Mouse (Mus musculus) hindbrain, postnatal 0 days (tissue): ENCODE data around the gene Acr. TPM values are rescaled to one million over a fixed set of nuclear protein-coding genes. Genes with fewer than 3 reads are reported as not detected.

ENCODE experiments used
- ATAC-seq: fragments of 200-750 bp; cut with Nextera tagmentation; 2 replicates; pipeline ENCODE4 v1.8.0; 2017; ENCODE audit warnings: mild to moderate bottlenecking, moderate TSS enrichment, moderate library complexity
- DNase-seq: peaks from one replicate; pipeline ENCODE4 v3.0.0-alpha.2; 2015; ENCODE audit warnings: low spot score
- H3K27ac ChIP-seq: fragments of 300-500 bp; sonication (generic); 2 replicates; pipeline ENCODE4 v1.5.1; 2014; ENCODE audit warnings: mild to moderate bottlenecking
- H3K27me3 ChIP-seq: fragments of 300-500 bp; sonication (generic); 2 replicates; pipeline ENCODE4 v1.6.1; 2014; ENCODE audit warnings: low read length, mixed read lengths; ENCODE audit not compliant: insufficient read depth
- H3K36me3 ChIP-seq: fragments of 300-500 bp; sonication (generic); 2 replicates; pipeline ENCODE4 v1.6.1; 2014; ENCODE audit warnings: low read length, mixed read lengths; ENCODE audit not compliant: insufficient read depth
- H3K4me1 ChIP-seq: fragments of 300-500 bp; sonication (generic); 2 replicates; pipeline ENCODE4 v1.6.1; 2014; ENCODE audit warnings: antibody characterized with exemption, low read length, mixed read lengths; ENCODE audit not compliant: insufficient read depth
- H3K4me2 ChIP-seq: fragments of 300-500 bp; sonication (generic); 2 replicates; pipeline ENCODE4 v1.6.1; 2014; ENCODE audit warnings: low read depth, mild to moderate bottlenecking, low read length, moderate library complexity, mixed read lengths
- H3K4me3 ChIP-seq: fragments of 300-500 bp; sonication (generic); 2 replicates; pipeline ENCODE4 v1.5.1; 2014; ENCODE audit warnings: low read length
- H3K9ac ChIP-seq: fragments of 300-500 bp; sonication (generic); replicated peaks from 2 replicates; pipeline ENCODE4 v1.6.1; 2014; ENCODE audit warnings: mild to moderate bottlenecking, low read length, moderate library complexity, mixed read lengths
- H3K9me3 ChIP-seq: fragments of 300-500 bp; sonication (generic); 2 replicates; pipeline ENCODE4 v1.6.1; 2016; ENCODE audit warnings: low read length, mixed read lengths
- CTCF ChIP-seq: IDR thresholded peaks from 2 replicates; pipeline ENCODE4 v1.5.1; 2016; ENCODE audit warnings: antibody characterized with exemption, control low read depth, low read depth
- WGBS: fragments of 180-500 bp; shearing (Covaris S2); extraction: QIAGEN DNeasy Blood & Tissue Kit; methylation state at CpG from one replicate; pipeline ENCODE4 v1.1.7; 2014; 5-methylcytosine and 5-hydroxymethylcytosine counted together
- polyA plus RNA-seq: library from polyadenylated mRNA; unstranded; fragments of >200 nt; fragmentation: Nextera tagmentation; extraction: Ambion mirVana; gene quantifications from 2 replicates; pipeline ENCODE4 v1.2.1, GENCODE M21; 2015
- total RNA-seq: library from RNA; depleted of rRNA; stranded (reverse); fragments of >200 nt; gene quantifications from 2 replicates; pipeline ENCODE4 v1.2.3, GENCODE M21; 2014

Acr gene
- total and polyA plus RNA-seq, 2 experiments from 2014 or later = 2.1 to 2.4 TPM

DNA sequence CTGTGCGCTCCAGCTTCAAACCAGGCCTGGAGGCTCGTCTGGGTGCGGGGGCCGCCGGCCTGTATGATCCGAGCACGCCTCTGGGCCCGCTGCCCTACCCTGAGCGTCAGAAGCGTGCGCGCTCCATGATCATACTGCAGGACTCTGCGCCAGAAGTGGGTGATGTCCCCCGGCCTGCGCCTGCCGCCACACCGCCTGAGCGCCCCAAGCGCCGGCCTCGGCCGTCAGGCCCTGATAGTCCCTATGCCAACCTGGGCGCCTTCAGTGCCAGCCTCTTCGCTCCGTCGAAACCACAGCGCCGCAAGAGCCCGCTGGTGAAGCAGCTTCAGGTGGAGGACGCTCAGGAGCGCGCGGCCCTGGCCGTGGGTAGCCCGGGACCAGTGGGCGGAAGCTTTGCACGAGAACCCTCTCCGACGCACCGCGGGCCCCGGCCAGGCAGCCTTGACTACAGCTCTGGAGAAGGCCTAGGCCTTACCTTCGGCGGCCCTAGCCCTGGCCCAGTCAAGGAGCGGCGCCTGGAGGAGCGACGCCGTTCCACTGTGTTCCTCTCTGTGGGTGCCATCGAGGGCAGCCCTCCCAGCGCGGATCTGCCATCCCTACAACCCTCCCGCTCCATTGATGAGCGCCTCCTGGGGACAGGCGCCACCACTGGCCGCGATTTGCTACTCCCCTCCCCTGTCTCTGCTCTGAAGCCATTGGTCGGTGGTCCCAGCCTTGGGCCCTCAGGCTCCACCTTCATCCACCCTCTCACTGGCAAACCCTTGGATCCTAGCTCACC, 20.1 kb upstream of the Acr start:
- WGBS = 22% methylated on average over 58 of the region's 58 CpGs
- peak overlapping the region; percentile 40 for H3K4me2 ChIP-seq

DNA sequence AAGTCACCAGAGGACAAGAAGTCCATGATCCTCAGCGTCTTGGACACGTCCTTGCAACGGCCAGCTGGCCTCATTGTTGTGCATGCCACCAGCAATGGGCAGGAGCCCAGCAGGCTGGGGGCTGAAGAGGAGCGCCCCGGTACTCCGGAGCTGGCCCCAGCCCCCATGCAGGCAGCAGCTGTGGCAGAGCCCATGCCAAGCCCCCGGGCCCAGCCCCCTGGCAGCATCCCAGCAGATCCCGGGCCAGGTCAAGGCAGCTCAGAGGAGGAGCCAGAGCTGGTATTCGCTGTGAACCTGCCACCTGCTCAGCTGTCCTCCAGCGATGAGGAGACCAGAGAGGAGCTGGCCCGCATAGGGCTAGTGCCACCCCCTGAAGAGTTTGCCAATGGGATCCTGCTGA, 19.3 kb upstream of the Acr start:
- ATAC-seq (peak; percentile 83), DNase-seq (peak; percentile 71)
- Histone ChIP-seq H3K27me3 (no peaks in the 10 kb centered on the region), H3K4me1 (peaks cover 7% of the 10 kb centered on the region; the same call in 1 of the 2 replicates), H3K36me3 (peaks cover 12% of the 10 kb centered on the region; the same call in 1 of the 2 replicates), H3K9me3 (no peaks in the 10 kb centered on the region), H3K27ac (peak overlapping the region; percentile 64; the same call in 1 of the 2 replicates), H3K4me2 (peak overlapping the region; percentile 40), H3K9ac (no peak overlapping the region; the same call in 1 of the 2 replicates), H3K4me3 (no peak overlapping the region)
- no peak for TF ChIP-seq CTCF
- 22% methylated on average over 11 of the region's 11 CpGs for WGBS

More for the DNA sequence above, 20.1 kb upstream of the Acr start:
- DNase-seq (peak; percentile 67), ATAC-seq (peak; percentile 82)
- peak overlapping the region; percentile 15; the same call in 1 of the 2 replicates for H3K9ac ChIP-seq
- H3K27ac ChIP-seq = peak overlapping the region; percentile 64; the same call in 1 of the 2 replicates
- no peaks in the 10 kb centered on the region for H3K27me3 ChIP-seq
- peak; percentile 51 for TF ChIP-seq CTCF
- peaks cover 12% of the 10 kb centered on the region; the same call in 1 of the 2 replicates for H3K36me3 ChIP-seq
- peak overlapping the region; percentile 1; the same call in 1 of the 2 replicates for H3K4me3 ChIP-seq
- no peaks in the 10 kb centered on the region for H3K9me3 ChIP-seq
- H3K4me1 ChIP-seq = peaks cover 7% of the 10 kb centered on the region; the same call in 1 of the 2 replicates

DNA sequence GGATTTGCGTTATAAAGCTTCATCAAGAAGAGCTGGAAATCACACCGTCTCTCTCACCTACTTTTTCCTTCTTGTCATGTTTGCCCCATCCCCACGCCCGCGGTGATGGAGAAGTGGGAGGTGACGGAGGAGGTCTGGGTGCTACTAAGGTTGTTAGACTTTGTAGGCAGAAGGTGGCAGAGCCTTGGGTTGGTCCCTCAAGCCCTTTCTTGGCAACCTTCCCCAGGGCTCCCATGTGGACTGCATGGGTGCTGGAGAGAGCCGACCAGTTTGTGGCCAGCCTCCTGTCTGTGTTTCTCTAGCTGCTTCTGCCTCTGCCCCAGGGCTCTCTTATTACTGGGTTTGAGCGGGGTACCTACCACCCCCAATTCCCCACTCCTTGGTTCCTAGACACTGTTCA, 17.6 kb upstream of the Acr start:
- Histone ChIP-seq H3K27me3 (no peaks in the 10 kb centered on the region), H3K27ac (no peak overlapping the region), H3K36me3 (peaks cover 6% of the 10 kb centered on the region; the same call in 1 of the 2 replicates), H3K4me2 (no peak overlapping the region), H3K4me1 (peaks cover 7% of the 10 kb centered on the region; the same call in 1 of the 2 replicates), H3K4me3 (no peak overlapping the region), H3K9me3 (no peaks in the 10 kb centered on the region), H3K9ac (no peak overlapping the region)
- no peak for ATAC-seq
- no peak for DNase-seq
- 92% methylated on average over 8 of the region's 8 CpGs for WGBS
- TF ChIP-seq CTCF = no peak

DNA sequence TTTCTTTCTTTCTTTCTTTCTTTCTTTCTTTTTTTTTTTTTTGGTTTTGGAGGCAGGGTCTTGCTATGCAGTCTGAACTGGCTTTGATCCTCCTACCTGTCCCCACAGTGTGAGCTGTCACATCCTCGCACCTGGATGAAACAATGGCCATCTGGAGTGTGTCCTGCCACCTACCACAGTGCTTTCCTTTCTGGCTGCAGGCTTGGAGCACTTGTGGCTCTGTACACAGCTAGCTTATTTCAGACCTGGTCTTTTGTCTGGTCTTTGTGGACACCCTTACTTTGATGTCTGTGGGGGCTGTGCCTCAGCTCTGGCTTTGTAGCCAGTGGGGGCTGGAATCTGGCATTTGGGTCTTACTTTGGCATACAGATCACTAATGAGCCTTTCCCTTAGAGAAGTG, 16.4 kb upstream of the Acr start:
- Histone ChIP-seq H3K27me3 (no peaks in the 10 kb centered on the region), H3K4me2 (no peak overlapping the region), H3K36me3 (peaks cover 6% of the 10 kb centered on the region; the same call in 1 of the 2 replicates), H3K9ac (no peak overlapping the region), H3K4me1 (peaks cover 7% of the 10 kb centered on the region; the same call in 1 of the 2 replicates), H3K4me3 (no peak overlapping the region), H3K27ac (no peak overlapping the region), H3K9me3 (no peaks in the 10 kb centered on the region)
- DNase-seq (no peak), ATAC-seq (no peak)
- no peak for TF ChIP-seq CTCF
- 76% methylated on average over 1 of the region's 1 CpGs for WGBS

DNA sequence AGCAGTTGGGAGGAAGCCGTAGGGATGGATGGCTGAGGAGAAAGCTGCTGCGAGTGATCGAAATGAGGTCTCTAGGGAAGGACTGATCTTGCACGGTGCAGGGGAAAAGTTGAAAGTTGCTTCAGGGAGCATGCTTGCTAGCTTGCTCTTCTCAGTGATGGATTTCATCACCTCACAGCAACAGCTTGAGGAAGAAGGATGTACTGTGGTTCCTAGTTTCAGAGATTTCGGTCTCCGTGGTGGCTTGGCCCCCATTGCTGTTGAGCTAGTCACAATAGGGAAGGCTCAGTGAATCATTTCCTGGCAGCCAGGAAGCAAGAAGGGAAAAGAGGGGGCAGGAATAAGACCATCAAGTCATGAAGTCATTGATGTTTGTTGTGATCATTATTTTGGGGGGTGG, 12.5 kb upstream of the Acr start:
- H3K9ac ChIP-seq = no peak overlapping the region
- no peak for TF ChIP-seq CTCF
- WGBS = 84% methylated on average over 6 of the region's 6 CpGs
- no peaks in the 10 kb centered on the region for H3K9me3 ChIP-seq
- H3K4me1 ChIP-seq = 0 out of 2 replicates have a peak, but pooled peaks cover 5% of the 10 kb centered on the region
- no peak overlapping the region for H3K27ac ChIP-seq
- H3K4me3 ChIP-seq = no peak overlapping the region
- DNase-seq = no peak
- ATAC-seq = no peak
- H3K36me3 ChIP-seq = peaks cover 6% of the 10 kb centered on the region; the same call in 1 of the 2 replicates
- H3K27me3 ChIP-seq = no peaks in the 10 kb centered on the region
- H3K4me2 ChIP-seq = no peak overlapping the region

DNA sequence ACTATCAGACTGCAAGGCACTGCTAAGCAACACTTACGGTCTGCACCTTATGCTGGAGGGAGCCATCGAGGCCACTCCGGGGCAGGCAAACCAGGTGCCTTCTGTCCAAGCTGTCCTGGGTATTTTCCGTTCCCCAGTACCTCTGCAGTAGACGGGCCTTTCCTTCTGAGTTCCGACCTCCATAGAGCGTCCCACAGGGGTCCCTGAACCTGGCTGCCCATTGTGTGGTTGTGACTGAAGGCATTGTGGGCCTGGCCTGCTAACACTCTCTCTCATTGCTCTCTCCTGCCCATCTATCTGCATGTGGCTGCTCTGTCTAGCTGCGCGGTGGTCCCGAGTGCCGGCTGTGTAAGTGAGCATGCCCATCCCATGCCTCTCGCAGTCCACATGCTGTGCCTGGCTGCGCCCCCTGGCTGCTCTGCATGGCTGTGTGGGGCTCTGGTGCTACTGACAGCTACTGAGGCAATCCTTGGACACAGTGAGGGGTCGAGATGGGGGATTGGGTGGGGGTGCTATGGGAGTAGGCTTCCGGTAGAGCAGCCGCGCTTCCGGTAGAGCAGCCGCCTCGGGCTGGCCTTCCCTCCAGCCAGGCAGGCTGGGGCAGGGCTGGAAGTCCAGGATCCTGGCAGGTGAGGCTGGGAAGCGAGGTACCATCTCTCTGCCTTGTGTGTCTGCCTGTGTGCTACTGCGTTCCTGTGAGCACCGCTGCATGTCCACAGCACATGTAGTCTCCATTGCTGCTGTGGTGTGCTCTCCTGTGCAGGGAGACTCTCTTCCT, 11.5 kb upstream of the Acr start:
- no peak overlapping the region for H3K27ac ChIP-seq
- H3K4me3 ChIP-seq = no peak overlapping the region
- H3K4me2 ChIP-seq = no peak overlapping the region
- TF ChIP-seq CTCF = peak; percentile 69
- H3K27me3 ChIP-seq = no peaks in the 10 kb centered on the region
- H3K36me3 ChIP-seq = peaks cover 6% of the 10 kb centered on the region; the same call in 1 of the 2 replicates
- ATAC-seq = peak; percentile 65; the same call in 1 of the 2 replicates
- WGBS = 42% methylated on average over 23 of the region's 23 CpGs
- no peaks in the 10 kb centered on the region for H3K9me3 ChIP-seq
- 0 out of 2 replicates have a peak, but pooled peaks cover 5% of the 10 kb centered on the region for H3K4me1 ChIP-seq
- H3K9ac ChIP-seq = no peak overlapping the region
- DNase-seq = peak; percentile 33
